Mouse (Mus musculus) layer of hippocampus, postnatal 25 days (tissue): ENCODE data around the gene Camk1d. TPM values are rescaled to one million over a fixed set of nuclear protein-coding genes. Genes with fewer than 3 reads are reported as not detected.
A peak's percentile ranks its signal among the peaks of the same experiment; 100 is the strongest.

ENCODE experiments used
- DNase-seq, 2 experiments: peaks; one replicate each; pipeline ENCODE4 v3.0.0; 2022; ENCODE audit warnings: mixed read lengths in 2 of 2, low spot score in 1 of 2; ENCODE audit errors: extremely low spot score in 1 of 2
- total RNA-seq, 2 experiments: library from RNA; stranded (reverse); gene quantifications; 2 replicates each; pipeline ENCODE4 v1.2.3; 2021

Camk1d gene
- total RNA-seq, result 100 to 1,000 TPM; 146 to 154 TPM

GRCm38 (mm10) chr2:5714211-5715053 is at the start of gene Camk1d:
Gene Camk1d (minus strand): TSS chr2:5714515.
- peak; percentile 77 to 80 for DNase-seq

GRCm38 (mm10) chr2:5762031-5762430 is 47.7 kb upstream of the Camk1d start:
- no peak for DNase-seq

- DNase-seq, result no peak
These were observed 46.2 kb upstream of the Camk1d start for GRCm38 (mm10) chr2:5760479-5761008.

- no peak for DNase-seq
These were observed 44.3 kb upstream of the Camk1d start for GRCm38 (mm10) chr2:5758569-5758968.

- no peak for DNase-seq
These were observed 36.6 kb upstream of the Camk1d start for GRCm38 (mm10) chr2:5750872-5751271.

GRCm38 (mm10) chr2:5749210-5749609 is 34.9 kb upstream of the Camk1d start:
- DNase-seq, result no peak

GRCm38 (mm10) chr2:5747545-5748043 is 33.3 kb upstream of the Camk1d start:
- no peak for DNase-seq

GRCm38 (mm10) chr2:5746529-5746928 is 32.2 kb upstream of the Camk1d start:
- no peak for DNase-seq

- no peak for DNase-seq
These were observed 29.6 kb upstream of the Camk1d start for GRCm38 (mm10) chr2:5743886-5744285.

GRCm38 (mm10) chr2:5740913-5741312 is 26.6 kb upstream of the Camk1d start:
- no peak for DNase-seq

- DNase-seq, result no peak
These were observed 21.6 kb upstream of the Camk1d start for GRCm38 (mm10) chr2:5735881-5736280.

GRCm38 (mm10) chr2:5733300-5734085 is 19.2 kb upstream of the Camk1d start:
- no peak for DNase-seq

- DNase-seq, result no peak
These were observed 17.7 kb upstream of the Camk1d start for GRCm38 (mm10) chr2:5732047-5732446.

GRCm38 (mm10) chr2:5730364-5730792 is 16.1 kb upstream of the Camk1d start:
- DNase-seq, result peak in 1 of 2 experiments; percentile 20

- no peak for DNase-seq
These were observed 15.6 kb upstream of the Camk1d start for GRCm38 (mm10) chr2:5729931-5730330.

GRCm38 (mm10) chr2:5725028-5725701 is 10.8 kb upstream of the Camk1d start:
- no peak for DNase-seq

GRCm38 (mm10) chr2:5717675-5718074 is 3.4 kb upstream of the Camk1d start:
- no peak for DNase-seq

- no peak for DNase-seq
These were observed 1.2 kb upstream of the Camk1d start for GRCm38 (mm10) chr2:5715544-5715943.

GRCm38 (mm10) chr2:5715054-5715410 is 717 bp upstream of the Camk1d start:
- DNase-seq, result no peak
